In genomic region chr4:134575486-134575885, GRCm38 (mm10) we compare ENCODE assay signal across 20 mouse cellular contexts. TPM values are rescaled to one million over a fixed set of nuclear protein-coding genes. Genes with fewer than 3 reads are reported as not detected.
DNase-seq lines count a peak whose midpoint lies in the region; ATAC-seq and TF ChIP-seq lines count a peak whose summit lies in the region.
"Had no signal": no experiment of that assay in that cellular context is flagged by ENCODE, and none has a peak within 500 bp of the region (broad histone marks: within the 10 kb centered on the region; RNA-seq: fewer than 3 reads in every experiment).

No protein-coding gene starts in this region.

- no peak for ATAC-seq in midbrain, embryonic 12.5 days (ENCODE audit: low FRiP score, low read depth)
- no peak for ATAC-seq in midbrain, embryonic 15.5 days (replicated peaks)
- ATAC-seq: activated CD4-positive, CD25-positive, alpha-beta regulatory T cell, adult 4 months; forebrain, embryonic 14.5 days; intestine, embryonic 15.5 days had no signal

- H3K79me2 ChIP-seq in heart, adult 2 months (replicated peaks; ENCODE audit: control insufficient read depth, insufficient read depth, low read length): no peaks in the 10 kb centered on the region

- 0 out of 2 replicates have a peak, but pooled peaks cover 3% of the 10 kb centered on the region for H3K9me3 ChIP-seq in heart, embryonic 10.5 days
- no peaks in the 10 kb centered on the region for H3K9me3 ChIP-seq in midbrain, embryonic 12.5 days
- no peaks in the 10 kb centered on the region for H3K9me3 ChIP-seq in midbrain, embryonic 15.5 days
- H3K9me3 ChIP-seq: embryonic facial prominence, embryonic 13.5 days; intestine, embryonic 15.5 days; neural tube, embryonic 12.5 days; stomach, embryonic 15.5 days had no signal

- H3K4me1 ChIP-seq in heart, embryonic 10.5 days: peaks cover 45% of the 10 kb centered on the region
- H3K4me1 ChIP-seq in heart, adult 2 months (ENCODE audit: control insufficient read depth, insufficient read depth, low read length): peaks cover 1% of the 10 kb centered on the region; the same call in 1 of the 2 replicates
- peaks cover 16% of the 10 kb centered on the region for H3K4me1 ChIP-seq in midbrain, embryonic 12.5 days
- peaks cover 28% of the 10 kb centered on the region for H3K4me1 ChIP-seq in midbrain, embryonic 15.5 days

- H3K36me3 ChIP-seq in heart, embryonic 10.5 days: peaks cover 41% of the 10 kb centered on the region
- H3K36me3 ChIP-seq in heart, adult 2 months (ENCODE audit: control insufficient read depth, insufficient read depth, low read length): no peaks in the 10 kb centered on the region
- H3K36me3 ChIP-seq in midbrain, embryonic 12.5 days: no peaks in the 10 kb centered on the region
- no peaks in the 10 kb centered on the region for H3K36me3 ChIP-seq in midbrain, embryonic 15.5 days (replicated peaks)
- H3K36me3 ChIP-seq: embryonic facial prominence, embryonic 13.5 days; intestine, embryonic 15.5 days; neural tube, embryonic 12.5 days; stomach, embryonic 15.5 days had no signal

- no peaks in the 10 kb centered on the region for H3K27me3 ChIP-seq in heart, embryonic 10.5 days (ENCODE audit: insufficient read depth, poor library complexity, severe bottlenecking)
- no peaks in the 10 kb centered on the region for H3K27me3 ChIP-seq in heart, adult 2 months (ENCODE audit: control insufficient read depth, insufficient read depth, low read length)
- H3K27me3 ChIP-seq in midbrain, embryonic 12.5 days: no peaks in the 10 kb centered on the region
- no peaks in the 10 kb centered on the region for H3K27me3 ChIP-seq in midbrain, embryonic 15.5 days (replicated peaks)
- H3K27me3 ChIP-seq: embryonic facial prominence, embryonic 13.5 days; intestine, embryonic 15.5 days; stomach, embryonic 15.5 days had no signal

- intact Hi-C loops in heart, adult 2 months (cut with DNase I): no loop called here

- H3K27ac ChIP-seq in heart, embryonic 10.5 days: peak overlapping the region; percentile 39; the same call in 1 of the 2 replicates
- no peak overlapping the region for H3K27ac ChIP-seq in heart, adult 2 months
- 0 out of 2 replicates have a peak overlapping the region, but pooled peaks have one; percentile 15 for H3K27ac ChIP-seq in midbrain, embryonic 12.5 days (replicated peaks)
- H3K27ac ChIP-seq in midbrain, embryonic 15.5 days: no peak overlapping the region
- H3K27ac ChIP-seq: embryonic facial prominence, embryonic 13.5 days; intestine, embryonic 15.5 days; macrophage; neural tube, embryonic 12.5 days; stomach, embryonic 15.5 days had no signal

- TF ChIP-seq EP300 in heart, adult 2 months (IDR thresholded peaks at IDR 0.05; ENCODE audit: insufficient read depth, low read depth, low read length): no peak

- 40% methylated on average over 11 of the region's 11 CpGs for WGBS in heart, embryonic 10.5 days
- WGBS in heart, adult 2 months: 81% methylated on average over 11 of the region's 11 CpGs
- WGBS in midbrain, embryonic 12.5 days: 47% methylated on average over 11 of the region's 11 CpGs
- 40% methylated on average over 11 of the region's 11 CpGs for WGBS in midbrain, embryonic 15.5 days

- H3K4me2 ChIP-seq in midbrain, embryonic 12.5 days (replicated peaks): no peak overlapping the region
- H3K4me2 ChIP-seq in midbrain, embryonic 15.5 days: no peak overlapping the region
- H3K4me2 ChIP-seq: embryonic facial prominence, embryonic 13.5 days; heart, embryonic 11.5 days; intestine, embryonic 15.5 days; neural tube, embryonic 12.5 days; stomach, embryonic 15.5 days had no signal

- H3K9ac ChIP-seq in heart, adult 2 months (ENCODE audit: low read depth, low read length): no peak overlapping the region
- no peak overlapping the region for H3K9ac ChIP-seq in midbrain, embryonic 12.5 days (replicated peaks)
- no peak overlapping the region for H3K9ac ChIP-seq in midbrain, embryonic 15.5 days
- H3K9ac ChIP-seq: embryonic facial prominence, embryonic 13.5 days; intestine, embryonic 15.5 days; neural tube, embryonic 12.5 days; stomach, embryonic 15.5 days had no signal

- no peak overlapping the region for H3K4me3 ChIP-seq in heart, embryonic 10.5 days
- no peak overlapping the region for H3K4me3 ChIP-seq in heart, adult 2 months
- no peak overlapping the region for H3K4me3 ChIP-seq in midbrain, embryonic 12.5 days
- no peak overlapping the region for H3K4me3 ChIP-seq in midbrain, embryonic 15.5 days
- H3K4me3 ChIP-seq: embryonic facial prominence, embryonic 13.5 days; intestine, embryonic 15.5 days; neural tube, embryonic 12.5 days; stomach, embryonic 15.5 days had no signal

- TF ChIP-seq POLR2A in heart, adult 2 months (IDR thresholded peaks at IDR 0.05; ENCODE audit: insufficient read depth, low read depth, low read length): no peak

- peak; percentile 74 to 86 for DNase-seq in cerebellum, postnatal 10 days
- DNase-seq in cerebellum, adult 11-12 months: no peak
- DNase-seq in heart, embryonic 10.5 days (ENCODE audit: low spot score): no peak
- DNase-seq in heart, adult 2 months: no peak
- DNase-seq in retina, embryonic 14.5 days (ENCODE audit: low spot score): peak; percentile 83
- DNase-seq: adrenal gland, adult 8-10 months; cerebellum, adult 2 months; kidney, adult 8-10 months; kidney, postnatal 10 days; thymus, postnatal 25 days had no signal

- no peak for TF ChIP-seq CTCF in heart, adult 2 months (IDR thresholded peaks at IDR 0.05)

RNA-seq across cellular contexts. Expression of gene Selenon, which starts 23.5 kb away (rescaled TPM):
- polyA plus RNA-seq in heart, embryonic 10.5 days (2016; fragmentation: Nextera tagmentation; extraction: Ambion mirVana): 8.0 and 9.0 TPM in 2 replicates
- 10 to 100 TPM; 18.6 to 19.9 TPM for total RNA-seq in heart, adult 2 months (2021)
- polyA plus RNA-seq in heart, adult 2 months (2012; rRNA removed): 22.5 and 23.6 TPM in 2 replicates
- 15.0 and 15.1 TPM in 2 replicates for polyA plus RNA-seq in midbrain, embryonic 12.5 days (2016; fragmentation: Nextera tagmentation; extraction: Ambion mirVana)
- 28.3 and 35.6 TPM in 2 replicates for polyA plus RNA-seq in midbrain, embryonic 15.5 days (2015; fragmentation: Nextera tagmentation; extraction: Ambion mirVana)

RNA-seq across cellular contexts. Expression of gene Mtfr1l, which starts 40.3 kb away (rescaled TPM):
- 155 and 166 TPM in 2 replicates for polyA plus RNA-seq in heart, embryonic 10.5 days (2016; fragmentation: Nextera tagmentation; extraction: Ambion mirVana)
- total RNA-seq in heart, adult 2 months (2021): 100 to 1,000 TPM; 170 to 191 TPM
- polyA plus RNA-seq in heart, adult 2 months (2012; rRNA removed): 196 and 278 TPM in 2 replicates
- polyA plus RNA-seq in midbrain, embryonic 12.5 days (2016; fragmentation: Nextera tagmentation; extraction: Ambion mirVana): 127 and 133 TPM in 2 replicates
- 164 and 173 TPM in 2 replicates for polyA plus RNA-seq in midbrain, embryonic 15.5 days (2015; fragmentation: Nextera tagmentation; extraction: Ambion mirVana)

Comparison
In these comparisons a context has a peak if more than half of its experiments do, and no peak if none do; other contexts are left out.
1. DNase-seq: peak in cerebellum, postnatal 10 days (2 of 2) and retina, embryonic 14.5 days (single experiment); none in cerebellum, adult 11-12 months (single experiment), heart, embryonic 10.5 days (single experiment) and heart, adult 2 months (0 of 2).
2. H3K27ac ChIP-seq: peak in heart, embryonic 10.5 days (single experiment) and midbrain, embryonic 12.5 days (single experiment); none in heart, adult 2 months (single experiment) and midbrain, embryonic 15.5 days (single experiment).